Mouse (Mus musculus) lung, embryonic 14.5 days (tissue): ENCODE measurements at regions not wholly inside any gene's neighbourhood (a gene's known extent, or its start where the extent isn't known, plus 50 kb on each side); places are given as distances from the start of the nearest gene placed in this dataset.

Experiments used
- ATAC-seq: fragments of 200-750 bp; cut with Nextera tagmentation; 2 replicates; pipeline ENCODE4 v1.8.0; 2017; ENCODE audit warnings: mild to moderate bottlenecking, moderate TSS enrichment, moderate library complexity; ENCODE audit not compliant: insufficient read depth
- DNase-seq: peaks from one replicate; pipeline ENCODE4 v3.0.0-alpha.2; 2015
- H3K27ac ChIP-seq: fragments of 300-500 bp; sonication (generic); 2 replicates; pipeline ENCODE4 v1.5.1; 2014; ENCODE audit warnings: low read depth, mild to moderate bottlenecking, moderate library complexity
- H3K27me3 ChIP-seq: fragments of 300-500 bp; sonication (generic); 2 replicates; pipeline ENCODE4 v1.6.1; 2014; ENCODE audit warnings: low read length, control low read depth; ENCODE audit not compliant: insufficient read depth
- H3K36me3 ChIP-seq: fragments of 300-500 bp; sonication (generic); 2 replicates; pipeline ENCODE4 v1.6.1; 2014; ENCODE audit warnings: control low read depth; ENCODE audit not compliant: insufficient read depth
- H3K4me1 ChIP-seq: fragments of 300-500 bp; sonication (generic); 2 replicates; pipeline ENCODE4 v1.6.1; 2014; ENCODE audit warnings: antibody characterized with exemption, control low read depth; ENCODE audit not compliant: insufficient read depth
- H3K4me2 ChIP-seq: fragments of 300-500 bp; sonication (generic); 2 replicates; pipeline ENCODE4 v1.6.1; 2014; ENCODE audit warnings: mild to moderate bottlenecking
- H3K4me3 ChIP-seq: fragments of 300-500 bp; sonication (generic); 2 replicates; pipeline ENCODE4 v1.5.1; 2014; ENCODE audit warnings: low read depth, low read length
- H3K9ac ChIP-seq: fragments of 300-500 bp; sonication (generic); 2 replicates; pipeline ENCODE4 v1.6.1; 2014
- H3K9me3 ChIP-seq: fragments of 300-500 bp; sonication (generic); 2 replicates; pipeline ENCODE4 v1.6.1; 2016; ENCODE audit warnings: low read depth, low read length, control low read depth
- CTCF ChIP-seq: IDR thresholded peaks from 2 replicates; pipeline ENCODE4 v1.5.1; 2016; ENCODE audit warnings: antibody characterized with exemption, low read depth
- WGBS: fragments of 180-500 bp; shearing (Covaris S2); extraction: QIAGEN DNeasy Blood & Tissue Kit; methylation state at CpG from one replicate; pipeline ENCODE4 v1.1.7; 2014; 5-methylcytosine and 5-hydroxymethylcytosine counted together

GRCm38 (mm10) chr17:45252593-45253230 lies 180.8 kb downstream of the Cdc5l start:
- H3K27me3 ChIP-seq = no peaks in the 10 kb centered on the region
- no peaks in the 10 kb centered on the region for H3K9me3 ChIP-seq
- no peak overlapping the region for H3K27ac ChIP-seq
- H3K36me3 ChIP-seq = no peaks in the 10 kb centered on the region
- 19% methylated on average over 15 of the region's 15 CpGs for whole genome bisulfite sequencing
- no peak for TF ChIP-seq CTCF
- no peak overlapping the region for H3K4me3 ChIP-seq
- DNase-seq = peak; percentile 77
- peak; percentile 76; the same call in 1 of the 2 replicates for ATAC-seq
- H3K9ac ChIP-seq = no peak overlapping the region
- peak overlapping the region; percentile 37 for H3K4me2 ChIP-seq
- peaks cover 9% of the 10 kb centered on the region; the same call in 1 of the 2 replicates for H3K4me1 ChIP-seq

- Histone ChIP-seq H3K9me3 (no peaks in the 10 kb centered on the region), H3K4me3 (no peak overlapping the region), H3K27ac (no peak overlapping the region), H3K9ac (no peak overlapping the region), H3K27me3 (no peaks in the 10 kb centered on the region), H3K36me3 (no peaks in the 10 kb centered on the region), H3K4me1 (peaks cover 12% of the 10 kb centered on the region; the same call in 1 of the 2 replicates), H3K4me2 (no peak overlapping the region)
- 33% methylated on average over 22 of the region's 22 CpGs for WGBS
- ATAC-seq (no peak; the same call in none of the 2 replicates), DNase-seq (peak; percentile 86)
- TF ChIP-seq CTCF = peak; percentile 92
Measured at GRCm38 (mm10) chr17:45251034-45251730, 182.4 kb downstream of the Cdc5l start.

- H3K9me3 ChIP-seq = no peaks in the 10 kb centered on the region
- no peaks in the 10 kb centered on the region for H3K36me3 ChIP-seq
- peaks cover 12% of the 10 kb centered on the region; the same call in 1 of the 2 replicates for H3K4me1 ChIP-seq
- no peak for DNase-seq
- no peaks in the 10 kb centered on the region for H3K27me3 ChIP-seq
- no peak overlapping the region for H3K4me2 ChIP-seq
- no peak overlapping the region for H3K4me3 ChIP-seq
- 78% methylated on average over 10 of the region's 10 CpGs for WGBS
- ATAC-seq = no peak
- no peak overlapping the region for H3K9ac ChIP-seq
- H3K27ac ChIP-seq = no peak overlapping the region
- no peak for TF ChIP-seq CTCF
Measured at GRCm38 (mm10) chr17:45250450-45250849, 183.1 kb downstream of the Cdc5l start.

- Histone ChIP-seq H3K36me3 (no peaks in the 10 kb centered on the region), H3K4me2 (peak overlapping the region; percentile 3; the same call in 1 of the 2 replicates), H3K4me3 (no peak overlapping the region), H3K9ac (no peak overlapping the region), H3K4me1 (peaks cover 9% of the 10 kb centered on the region; the same call in 1 of the 2 replicates), H3K27me3 (no peaks in the 10 kb centered on the region; the same call in 1 of the 2 replicates), H3K9me3 (no peaks in the 10 kb centered on the region), H3K27ac (no peak overlapping the region)
- no peak for TF ChIP-seq CTCF
- ATAC-seq (peak; percentile 32; the same call in 1 of the 2 replicates), DNase-seq (peak; percentile 71)
- WGBS = 50% methylated on average over 29 of the region's 29 CpGs
Measured at GRCm38 (mm10) chr17:45247142-45248137, 186.1 kb downstream of the Cdc5l start.

- Histone ChIP-seq H3K36me3 (no peaks in the 10 kb centered on the region), H3K9me3 (no peaks in the 10 kb centered on the region), H3K9ac (no peak overlapping the region), H3K27ac (no peak overlapping the region), H3K27me3 (no peaks in the 10 kb centered on the region; the same call in 1 of the 2 replicates), H3K4me1 (peaks cover 9% of the 10 kb centered on the region; the same call in 1 of the 2 replicates), H3K4me3 (no peak overlapping the region), H3K4me2 (no peak overlapping the region)
- TF ChIP-seq CTCF = no peak
- no peak for DNase-seq
- 51% methylated on average over 10 of the region's 10 CpGs for WGBS
- ATAC-seq = no peak
Measured at GRCm38 (mm10) chr17:45244870-45245269, 188.7 kb downstream of the Cdc5l start.

GRCm38 (mm10) chr17:45243103-45243502 lies 190.4 kb downstream of the Cdc5l start:
- TF ChIP-seq CTCF = no peak
- DNase-seq (no peak), ATAC-seq (peak; percentile 37)
- Histone ChIP-seq H3K27ac (no peak overlapping the region), H3K27me3 (no peaks in the 10 kb centered on the region; the same call in 1 of the 2 replicates), H3K4me3 (no peak overlapping the region), H3K9ac (no peak overlapping the region), H3K4me1 (peaks cover 9% of the 10 kb centered on the region; the same call in 1 of the 2 replicates), H3K36me3 (no peaks in the 10 kb centered on the region), H3K4me2 (no peak overlapping the region), H3K9me3 (no peaks in the 10 kb centered on the region)
- 34% methylated on average over 7 of the region's 7 CpGs for WGBS
